Mouse (Mus musculus) neural tube, embryonic 14.5 days (tissue): ENCODE results near the gene Ccl6. TPM values are rescaled to one million over a fixed set of nuclear protein-coding genes. Genes with fewer than 3 reads are reported as not detected.

Source experiments
- ATAC-seq: fragments of 200-750 bp; cut with Nextera tagmentation; 2 replicates; pipeline ENCODE4 v1.8.0; 2017; ENCODE audit warnings: low read depth, mild to moderate bottlenecking, moderate TSS enrichment, moderate library complexity
- H3K27ac ChIP-seq: fragments of 300-500 bp; sonication (generic); 2 replicates; pipeline ENCODE4 v1.5.1; 2014; ENCODE audit warnings: low read depth, mild to moderate bottlenecking, control low read depth, low read length, moderate library complexity, mixed read lengths
- H3K27me3 ChIP-seq: fragments of 300-500 bp; sonication (generic); 2 replicates; pipeline ENCODE4 v1.6.1; 2014; ENCODE audit warnings: low read length; ENCODE audit not compliant: control insufficient read depth, insufficient read depth
- H3K36me3 ChIP-seq: fragments of 300-500 bp; sonication (generic); 2 replicates; pipeline ENCODE4 v1.6.1; 2014; ENCODE audit warnings: low read length, mixed read lengths; ENCODE audit not compliant: control insufficient read depth, insufficient read depth
- H3K4me1 ChIP-seq: fragments of 300-500 bp; sonication (generic); 2 replicates; pipeline ENCODE4 v1.6.1; 2014; ENCODE audit warnings: low read length; ENCODE audit not compliant: control insufficient read depth, insufficient read depth
- H3K4me2 ChIP-seq: fragments of 300-500 bp; sonication (generic); 2 replicates; pipeline ENCODE4 v1.6.1; 2014; ENCODE audit warnings: mild to moderate bottlenecking, low read depth, low read length, control low read depth
- H3K4me3 ChIP-seq: fragments of 300-500 bp; sonication (generic); 2 replicates; pipeline ENCODE4 v1.5.1; 2014; ENCODE audit warnings: low read depth, low read length, control low read depth, mixed read lengths
- H3K9ac ChIP-seq: fragments of 300-500 bp; sonication (generic); replicated peaks from 2 replicates; pipeline ENCODE4 v1.6.1; 2014; ENCODE audit warnings: low read depth, mild to moderate bottlenecking, control low read depth, low read length, mixed read lengths
- H3K9me3 ChIP-seq: fragments of 300-500 bp; sonication (generic); 2 replicates; pipeline ENCODE4 v1.6.1; 2016; ENCODE audit warnings: low read length; ENCODE audit not compliant: control insufficient read depth
- WGBS: fragments of 180-500 bp; shearing (Covaris S2); extraction: QIAGEN DNeasy Blood & Tissue Kit; methylation state at CpG from one replicate; pipeline ENCODE4 v1.1.7; 2014; 5-methylcytosine and 5-hydroxymethylcytosine counted together
- polyA plus RNA-seq: library from polyadenylated mRNA; unstranded; fragments of >200 nt; fragmentation: Nextera tagmentation; extraction: Ambion mirVana; gene quantifications from 2 replicates; pipeline ENCODE4 v1.2.1, GENCODE M21; 2014

Gene Ccl6
- polyA plus RNA-seq, 1 experiment from 2014 or later, result 1.5 TPM

GRCm38 (mm10) chr11:83572223-83572622 is 20.7 kb downstream of the Ccl6 start:
- ATAC-seq, result no peak
- no peaks in the 10 kb centered on the region for H3K9me3 ChIP-seq
- WGBS, result 94% methylated on average over 8 of the region's 8 CpGs

GRCm38 (mm10) chr11:83570189-83570588 is 22.7 kb downstream of the Ccl6 start:
- Histone ChIP-seq H3K27me3 (no peaks in the 10 kb centered on the region), H3K4me2 (no peak overlapping the region), H3K9ac (no peak overlapping the region), H3K9me3 (no peaks in the 10 kb centered on the region), H3K4me3 (no peak overlapping the region), H3K4me1 (no peaks in the 10 kb centered on the region), H3K27ac (no peak overlapping the region), H3K36me3 (no peaks in the 10 kb centered on the region)
- WGBS, result 90% methylated on average over 2 of the region's 2 CpGs
- ATAC-seq, result no peak

More at GRCm38 (mm10) chr11:83572223-83572622, 20.7 kb downstream of the Ccl6 start:
- Histone ChIP-seq H3K4me3 (no peak overlapping the region), H3K27ac (no peak overlapping the region), H3K9ac (no peak overlapping the region), H3K4me1 (no peaks in the 10 kb centered on the region), H3K36me3 (no peaks in the 10 kb centered on the region), H3K4me2 (no peak overlapping the region), H3K27me3 (no peaks in the 10 kb centered on the region)

DNA sequence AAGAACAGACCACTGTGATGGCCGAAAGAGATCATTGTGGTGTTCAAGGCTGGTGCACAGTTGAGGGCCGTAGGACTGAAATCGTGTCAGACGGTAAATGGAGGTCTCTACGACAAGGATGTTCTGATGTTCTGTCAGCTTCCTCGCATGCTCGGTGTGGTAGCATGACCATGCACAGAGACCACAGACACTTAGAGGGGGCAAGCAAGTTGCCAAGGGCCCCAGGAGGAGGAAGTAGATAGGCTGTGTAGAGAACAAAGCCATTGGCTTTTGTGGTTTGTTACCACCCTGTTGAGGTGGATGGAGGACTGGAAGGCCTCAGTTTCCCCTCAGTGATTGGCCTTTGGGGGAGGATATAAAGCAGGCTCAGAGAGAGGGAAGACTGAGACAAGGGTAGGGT is 23.6 kb downstream of the Ccl6 start:
- H3K27me3 ChIP-seq, result no peaks in the 10 kb centered on the region
- no peaks in the 10 kb centered on the region for H3K4me1 ChIP-seq
- no peaks in the 10 kb centered on the region for H3K36me3 ChIP-seq
- H3K4me2 ChIP-seq, result no peak overlapping the region
- H3K9me3 ChIP-seq, result no peaks in the 10 kb centered on the region
- ATAC-seq, result no peak
- H3K4me3 ChIP-seq, result no peak overlapping the region
- 93% methylated on average over 7 of the region's 7 CpGs for WGBS
- H3K27ac ChIP-seq, result no peak overlapping the region
- no peak overlapping the region for H3K9ac ChIP-seq

DNA sequence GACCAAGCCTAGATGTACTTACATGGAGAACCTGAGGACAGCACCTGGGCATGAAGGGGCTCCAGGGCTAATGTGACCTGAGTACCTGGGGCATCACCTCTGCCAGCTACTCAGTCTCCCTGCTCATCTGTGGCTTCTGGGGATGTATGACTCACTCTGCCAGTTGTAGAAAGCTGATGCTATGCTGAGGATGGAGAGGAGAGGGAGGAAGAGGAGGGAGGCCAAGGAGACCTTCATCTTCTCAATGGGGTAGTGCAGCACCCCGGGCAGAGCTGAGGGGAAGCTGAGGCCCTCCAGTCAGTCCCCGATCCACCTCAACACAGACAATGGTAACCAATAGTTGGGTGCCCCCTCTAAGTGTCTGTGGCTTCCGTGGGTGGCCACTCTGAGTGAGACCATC is 24.1 kb downstream of the Ccl6 start:
- WGBS, result 93% methylated on average over 3 of the region's 3 CpGs
- no peak for ATAC-seq
- H3K36me3 ChIP-seq, result no peaks in the 10 kb centered on the region
- H3K9ac ChIP-seq, result no peak overlapping the region
- H3K27ac ChIP-seq, result no peak overlapping the region
- H3K9me3 ChIP-seq, result no peaks in the 10 kb centered on the region
- no peaks in the 10 kb centered on the region for H3K27me3 ChIP-seq
- no peaks in the 10 kb centered on the region for H3K4me1 ChIP-seq
- no peak overlapping the region for H3K4me3 ChIP-seq
- no peak overlapping the region for H3K4me2 ChIP-seq

DNA sequence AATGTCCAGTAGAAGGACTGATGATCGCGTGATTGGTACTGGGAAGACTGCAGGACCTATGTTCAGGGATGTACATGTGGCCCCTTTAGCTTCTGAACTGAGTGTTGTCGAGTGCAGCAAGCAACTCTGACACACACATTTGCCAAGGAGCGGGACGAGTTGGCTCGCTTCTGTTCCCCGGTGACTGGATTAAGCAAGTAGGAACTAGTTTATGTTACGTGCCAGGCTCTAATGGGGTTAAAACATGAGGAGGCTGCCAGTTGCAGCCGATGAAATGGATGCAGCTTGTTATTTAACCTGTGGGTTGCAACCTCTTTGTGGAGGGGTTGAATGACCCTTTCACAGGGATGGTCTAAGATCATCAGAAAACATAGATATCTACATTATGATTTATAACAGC is 24.8 kb downstream of the Ccl6 start:
- no peak for ATAC-seq
- no peaks in the 10 kb centered on the region for H3K36me3 ChIP-seq
- WGBS, result 96% methylated on average over 9 of the region's 9 CpGs
- no peak overlapping the region for H3K9ac ChIP-seq
- no peak overlapping the region for H3K4me2 ChIP-seq
- H3K27me3 ChIP-seq, result no peaks in the 10 kb centered on the region
- H3K9me3 ChIP-seq, result no peaks in the 10 kb centered on the region
- no peak overlapping the region for H3K4me3 ChIP-seq
- no peaks in the 10 kb centered on the region for H3K4me1 ChIP-seq
- H3K27ac ChIP-seq, result no peak overlapping the region

GRCm38 (mm10) chr11:83567311-83567710 is 25.6 kb downstream of the Ccl6 start:
- 70% methylated on average over 7 of the region's 7 CpGs for WGBS
- Histone ChIP-seq H3K4me3 (no peak overlapping the region), H3K4me2 (no peak overlapping the region), H3K9me3 (no peaks in the 10 kb centered on the region), H3K4me1 (no peaks in the 10 kb centered on the region), H3K27ac (no peak overlapping the region), H3K36me3 (no peaks in the 10 kb centered on the region), H3K9ac (no peak overlapping the region), H3K27me3 (no peaks in the 10 kb centered on the region)
- no peak for ATAC-seq

DNA sequence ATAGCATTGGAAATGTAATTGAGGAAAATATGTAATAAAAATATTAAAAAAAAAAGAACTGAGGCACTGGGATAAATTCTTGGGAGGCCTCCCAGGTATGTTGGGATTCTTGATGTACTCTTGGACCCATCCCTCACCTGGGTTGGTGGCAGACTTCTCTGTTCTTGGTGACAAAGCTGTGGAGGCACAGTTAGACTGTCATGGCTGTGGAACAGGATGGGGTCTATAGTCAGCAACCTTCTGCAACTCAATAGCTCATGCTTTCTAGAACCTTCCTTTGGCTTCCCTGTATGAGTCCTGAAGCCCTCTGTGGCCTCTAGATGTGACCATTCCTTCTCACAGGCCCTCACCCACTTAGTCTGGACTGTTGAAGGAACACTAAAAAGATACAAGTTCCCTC is 26.3 kb downstream of the Ccl6 start:
- Histone ChIP-seq H3K9ac (no peak overlapping the region), H3K9me3 (no peaks in the 10 kb centered on the region), H3K36me3 (no peaks in the 10 kb centered on the region), H3K27ac (no peak overlapping the region), H3K27me3 (no peaks in the 10 kb centered on the region), H3K4me3 (no peak overlapping the region), H3K4me2 (no peak overlapping the region), H3K4me1 (no peaks in the 10 kb centered on the region)
- ATAC-seq, result no peak

DNA sequence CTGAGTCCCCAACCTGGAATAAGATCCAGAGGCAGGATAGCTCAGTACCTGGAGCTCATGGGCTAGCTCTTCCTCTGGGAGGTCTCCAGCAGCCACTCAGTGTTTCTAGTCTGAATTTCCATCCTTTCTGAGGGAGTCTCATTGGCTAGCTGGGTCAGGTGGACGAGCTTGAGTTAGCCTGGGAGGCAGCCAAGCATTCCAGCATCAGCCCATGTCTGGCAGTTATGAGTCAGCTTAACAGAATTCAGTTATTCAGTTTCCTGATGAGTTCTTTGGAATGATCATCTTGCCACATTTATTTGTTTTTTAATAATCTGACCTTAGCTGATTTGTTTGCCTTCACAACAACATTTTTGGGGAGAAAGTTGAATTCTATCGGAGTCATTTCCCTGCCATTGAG is 29.1 kb downstream of the Ccl6 start:
- Histone ChIP-seq H3K4me3 (no peak overlapping the region), H3K27me3 (no peaks in the 10 kb centered on the region), H3K9me3 (no peaks in the 10 kb centered on the region), H3K9ac (no peak overlapping the region), H3K4me1 (no peaks in the 10 kb centered on the region), H3K36me3 (no peaks in the 10 kb centered on the region), H3K27ac (no peak overlapping the region), H3K4me2 (no peak overlapping the region)
- WGBS, result 75% methylated on average over 2 of the region's 2 CpGs
- no peak for ATAC-seq

DNA sequence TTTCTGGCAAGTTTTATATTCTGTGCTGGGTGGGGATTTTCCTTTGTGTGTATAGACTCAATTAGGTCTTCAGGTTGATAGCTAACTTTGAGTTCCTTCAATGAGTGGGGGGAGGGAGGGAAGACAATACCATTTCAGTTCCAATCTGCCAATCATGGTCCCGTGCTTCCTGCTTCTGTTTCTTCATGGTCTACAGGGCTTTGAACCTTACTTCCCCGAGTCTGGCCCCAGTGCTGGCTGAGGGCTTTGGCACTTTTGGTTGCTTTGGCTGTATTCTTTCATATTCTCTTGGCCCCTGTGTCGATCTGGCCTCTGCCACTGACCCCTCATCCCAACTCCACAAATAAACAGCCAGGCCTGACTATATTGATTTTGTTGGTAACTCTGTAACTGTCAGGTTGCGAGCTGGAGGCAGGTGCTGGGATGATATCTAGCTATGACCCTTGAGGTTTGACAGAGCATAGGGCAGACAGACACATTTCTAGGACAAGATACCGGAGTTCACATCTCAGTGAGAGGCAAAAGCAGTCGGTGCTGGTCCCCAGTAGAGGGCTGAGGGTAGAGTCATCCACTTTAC is 30.5 kb downstream of the Ccl6 start:
- Histone ChIP-seq H3K9ac (no peak overlapping the region), H3K36me3 (no peaks in the 10 kb centered on the region), H3K9me3 (no peaks in the 10 kb centered on the region), H3K27me3 (no peaks in the 10 kb centered on the region), H3K27ac (no peak overlapping the region), H3K4me3 (no peak overlapping the region), H3K4me2 (no peak overlapping the region), H3K4me1 (no peaks in the 10 kb centered on the region)
- 85% methylated on average over 6 of the region's 6 CpGs for WGBS
- ATAC-seq, result no peak

GRCm38 (mm10) chr11:83560405-83560804 is 32.5 kb downstream of the Ccl6 start:
- WGBS, result 71% methylated on average over 6 of the region's 6 CpGs

More at GRCm38 (mm10) chr11:83560405-83560804, 32.5 kb downstream of the Ccl6 start:
- H3K4me2 ChIP-seq, result no peak overlapping the region
- no peaks in the 10 kb centered on the region for H3K4me1 ChIP-seq
- no peak for ATAC-seq
- H3K9me3 ChIP-seq, result no peaks in the 10 kb centered on the region
- no peak overlapping the region for H3K27ac ChIP-seq
- no peak overlapping the region for H3K9ac ChIP-seq
- H3K36me3 ChIP-seq, result no peaks in the 10 kb centered on the region
- no peaks in the 10 kb centered on the region for H3K27me3 ChIP-seq
- H3K4me3 ChIP-seq, result no peak overlapping the region
